Mouse (Mus musculus) testis, postnatal 10 days (tissue): ENCODE measurements around the gene Sec62.

Experiments
- DNase-seq: peaks from one replicate; pipeline ENCODE4 v3.0.0; 2021; ENCODE audit warnings: low spot score

The Sec62 gene

DNA sequence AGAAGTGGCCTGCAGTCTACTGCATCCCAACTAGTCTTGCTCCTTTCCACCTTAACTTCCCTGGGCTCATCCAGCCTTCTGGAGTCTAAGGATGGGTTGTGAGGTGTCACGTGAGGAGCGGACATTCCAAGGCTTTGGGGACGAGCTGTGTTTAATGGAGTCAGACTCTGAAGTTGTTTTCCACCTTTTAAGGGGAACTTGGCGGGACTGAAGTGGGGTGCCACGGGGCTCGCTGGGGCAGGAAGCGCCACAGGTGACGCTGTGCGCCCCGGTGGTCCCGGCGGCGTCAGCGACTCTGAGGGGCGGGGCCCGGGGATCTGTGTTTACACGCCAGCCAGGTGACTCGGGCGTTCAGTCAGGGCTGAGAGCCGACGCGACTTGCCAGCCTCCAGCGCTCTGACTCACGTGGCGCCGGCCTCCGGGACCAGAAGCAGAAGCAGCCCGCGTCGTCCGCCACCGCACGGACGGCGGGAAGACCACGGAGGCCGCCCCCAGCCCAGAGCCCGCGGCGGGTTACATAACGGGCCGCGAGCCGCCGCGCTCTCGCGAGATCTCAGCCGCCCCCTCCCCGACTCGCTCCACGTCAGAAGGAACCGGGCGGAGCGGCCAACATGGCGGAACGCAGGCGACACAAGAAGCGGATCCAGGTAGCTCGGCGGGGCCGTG, at the start of gene Sec62:
Sec62 (plus strand) TSS at position 139 of the 666 bp plus-strand sequence.
- DNase-seq, result peak; percentile 96

DNA sequence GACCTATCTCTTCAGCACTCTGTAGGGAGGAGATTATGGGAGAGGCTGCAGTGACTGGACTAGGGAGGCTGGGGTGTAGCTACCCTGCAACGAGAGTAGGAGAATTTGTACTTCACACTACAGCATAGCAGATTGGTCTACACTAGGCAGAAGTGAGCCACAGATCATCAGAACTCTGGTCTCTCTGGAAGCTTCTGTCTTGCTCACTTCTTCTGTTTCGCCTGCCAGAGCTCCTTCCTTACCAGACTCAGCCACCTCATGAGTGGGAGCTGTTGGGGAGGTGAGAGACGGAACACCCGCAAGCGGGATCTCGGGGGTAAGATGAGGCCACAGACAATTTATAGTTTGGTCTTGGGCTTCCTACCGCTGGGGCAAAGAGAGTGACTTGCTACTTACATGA, 49.8 kb upstream of the Sec62 start:
- DNase-seq, result no peak

DNA sequence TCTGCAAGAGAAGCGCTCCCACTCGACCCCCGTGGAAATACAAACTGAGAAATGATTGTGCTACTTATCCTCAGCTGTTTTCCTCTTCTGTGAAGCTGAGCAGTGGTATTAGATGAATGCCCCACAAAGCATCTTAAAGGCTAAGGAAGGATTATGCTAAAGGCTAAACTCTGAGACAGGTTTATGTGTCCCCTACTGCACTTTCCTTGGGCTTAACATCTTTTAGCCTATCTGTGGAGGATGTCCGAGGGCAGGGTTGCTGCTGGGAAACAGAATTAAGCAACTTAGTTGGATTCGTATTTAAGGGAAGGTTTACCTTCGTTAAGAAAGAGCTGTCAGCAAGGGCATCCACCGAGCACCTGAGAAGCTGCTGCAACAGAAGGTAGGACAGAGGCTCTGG, 46.7 kb upstream of the Sec62 start, which contains the start of gene Samd7:
Samd7 (plus strand) TSS at position 288 of the 400 bp plus-strand sequence.
- no peak for DNase-seq

DNA sequence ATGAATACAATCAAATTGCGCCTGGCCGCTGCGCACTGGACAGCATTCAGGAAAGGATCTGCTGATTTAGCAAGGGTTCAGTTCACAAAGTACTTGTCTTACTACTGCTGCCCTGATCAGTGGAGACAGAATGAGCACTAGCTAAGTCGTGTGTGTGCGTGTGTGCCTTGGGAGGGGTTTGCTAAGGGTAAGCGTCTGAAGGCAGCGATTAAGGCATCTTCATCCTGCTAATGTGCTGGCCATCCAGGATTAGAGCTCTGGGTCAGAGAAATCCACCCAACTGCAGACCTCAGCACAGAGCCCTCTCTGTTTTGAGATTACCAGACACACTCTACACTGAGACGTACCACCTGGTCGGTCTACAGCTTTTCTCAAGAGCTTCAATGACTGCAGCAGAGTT, 44.4 kb upstream of the Sec62 start:
- DNase-seq, result no peak

DNA sequence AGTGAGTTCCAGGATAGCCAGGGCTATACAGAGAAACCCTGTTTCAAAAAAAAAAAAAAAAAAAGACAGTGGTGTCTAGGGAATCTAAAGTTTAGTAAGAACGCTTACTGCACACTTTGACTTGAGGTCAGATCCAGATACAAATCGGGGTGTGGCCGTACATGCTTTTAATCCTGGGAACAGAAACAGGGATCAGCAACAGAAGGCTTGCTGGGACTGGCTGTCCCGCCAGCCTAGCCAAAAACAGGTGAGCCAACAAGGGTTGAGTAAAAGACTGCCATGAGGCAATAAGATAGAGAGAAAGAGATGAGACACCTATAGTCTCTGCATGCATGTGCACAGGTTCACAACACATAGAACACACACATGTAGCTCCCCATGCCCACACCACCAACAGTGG, 38.0 kb upstream of the Sec62 start:
- DNase-seq, result no peak

DNA sequence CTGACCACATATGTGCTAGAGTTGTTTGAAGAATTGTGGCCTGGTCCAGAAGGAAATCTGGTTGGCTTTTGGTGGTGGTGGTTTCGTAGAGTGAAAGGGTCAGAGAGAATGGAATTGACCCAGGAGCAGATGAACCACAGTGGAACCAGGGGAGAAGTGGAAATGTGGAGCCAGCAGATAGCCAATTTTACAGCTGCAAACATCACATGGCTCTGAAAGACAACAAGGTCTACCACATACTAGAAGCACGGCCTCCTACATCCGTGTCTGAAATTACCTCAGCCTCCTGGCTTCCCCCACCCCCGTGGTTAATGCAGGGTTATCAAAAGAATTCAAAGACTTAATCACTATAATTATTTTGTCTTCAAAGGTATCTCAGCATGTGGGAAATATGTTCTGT, 27.8 kb upstream of the Sec62 start:
- DNase-seq, result no peak

DNA sequence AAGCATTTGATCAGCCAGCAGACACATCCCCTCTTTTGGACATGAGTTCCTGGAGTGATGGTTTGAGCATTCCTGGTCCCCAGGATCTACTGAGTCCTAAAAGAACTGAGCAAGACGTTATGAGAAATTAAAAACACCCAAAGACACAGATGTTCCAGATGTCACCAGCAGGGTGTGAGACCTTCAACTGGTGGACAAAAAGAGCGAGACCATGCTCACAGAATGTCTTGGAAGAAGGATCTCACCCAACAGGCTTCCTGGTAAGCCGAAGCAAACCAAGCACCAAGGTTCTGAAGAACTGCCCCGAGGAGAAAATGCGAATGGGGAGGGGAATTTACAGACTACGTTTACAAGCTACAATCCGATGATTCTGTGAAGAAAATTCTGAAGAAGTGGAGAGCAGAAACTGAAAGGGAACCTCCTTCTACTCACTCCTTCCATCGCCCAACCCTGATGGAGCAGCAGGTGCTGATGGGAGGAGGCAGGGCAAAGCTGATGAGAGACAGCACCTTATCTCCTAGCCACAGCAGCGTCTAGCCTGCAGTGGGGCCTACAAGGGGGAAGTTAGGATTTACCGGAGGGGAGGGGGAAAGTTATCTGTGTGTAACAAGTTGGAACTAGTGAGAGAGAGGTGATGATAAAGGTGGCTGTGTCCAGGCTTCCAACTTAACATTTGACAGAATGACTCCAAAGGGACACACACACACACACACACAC, 27.2 kb upstream of the Sec62 start:
- DNase-seq, result no peak

DNA sequence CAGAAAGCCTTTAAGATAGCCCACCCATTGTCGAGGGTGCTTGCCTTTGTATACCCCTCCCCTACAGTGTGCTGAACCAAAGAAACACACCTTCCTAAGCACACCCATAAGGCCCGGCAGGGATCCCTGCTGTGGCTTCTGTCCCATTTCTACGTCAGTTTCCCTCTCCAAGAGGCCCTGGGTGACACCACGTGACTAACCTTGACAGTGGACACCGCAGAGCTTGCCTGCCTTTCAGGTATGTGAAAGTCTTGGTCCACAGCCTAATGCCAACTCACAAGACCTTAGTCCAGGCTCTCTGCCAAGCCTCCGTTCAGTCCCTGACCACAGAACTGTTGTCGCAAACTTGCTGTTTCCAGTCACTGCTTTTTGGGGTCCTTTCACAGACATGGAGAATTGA, 26.5 kb upstream of the Sec62 start:
- DNase-seq, result no peak

DNA sequence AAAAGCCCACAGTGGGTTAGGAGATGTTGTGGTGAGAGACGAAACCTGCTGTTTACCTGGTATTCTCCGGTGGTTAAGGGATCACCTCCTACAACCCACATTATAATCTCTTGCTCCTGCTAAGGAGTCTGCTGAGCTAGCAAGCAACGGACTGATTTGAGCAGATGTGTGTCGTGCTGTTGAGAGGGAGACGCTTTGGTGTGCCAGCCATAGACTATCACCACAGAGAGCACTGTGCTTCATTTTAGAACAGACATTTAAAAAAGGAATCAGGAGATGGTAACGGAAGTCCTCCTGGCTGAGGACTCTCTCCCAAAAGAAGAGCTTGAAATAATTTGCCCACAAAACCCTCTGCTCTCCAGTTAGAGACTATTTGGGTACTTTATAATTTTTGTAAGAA, 25.4 kb upstream of the Sec62 start:
- DNase-seq, result no peak

DNA sequence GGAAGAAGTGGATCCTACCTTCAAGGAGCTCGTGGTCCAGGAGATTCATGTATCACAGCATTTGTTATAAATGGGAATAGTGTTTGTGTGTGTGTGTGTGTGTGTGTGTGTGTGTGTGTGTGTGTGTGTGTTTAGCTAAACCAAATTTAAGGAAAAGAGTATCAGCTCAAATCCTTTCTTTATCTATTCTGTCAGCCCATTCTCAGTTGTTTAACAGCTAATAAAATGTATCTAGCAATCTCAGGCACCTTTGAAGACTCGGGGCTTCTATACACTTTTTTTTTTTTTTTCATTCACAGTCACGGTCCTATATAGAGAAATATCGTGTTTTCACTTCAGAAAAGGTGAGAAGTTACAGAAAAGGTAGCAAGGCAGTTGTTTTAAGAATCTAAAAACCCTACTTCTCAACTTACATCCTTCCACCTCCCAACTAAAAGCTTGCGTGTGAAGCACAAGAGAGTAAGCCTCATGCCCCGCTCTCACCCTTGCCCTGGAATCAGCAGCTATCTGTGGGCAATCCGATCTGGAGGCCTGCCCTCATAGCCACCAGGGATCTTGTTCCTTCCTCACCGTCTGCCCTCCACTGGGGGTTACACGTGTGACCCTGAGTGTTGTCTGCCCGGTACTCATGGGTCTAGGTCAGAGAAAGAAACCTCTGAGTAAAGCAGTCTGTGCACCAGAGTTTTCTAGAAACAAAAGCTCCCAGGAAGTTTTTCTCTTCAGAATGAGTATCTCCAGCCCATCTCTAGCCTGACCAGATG, 22.7 kb upstream of the Sec62 start:
- no peak for DNase-seq

DNA sequence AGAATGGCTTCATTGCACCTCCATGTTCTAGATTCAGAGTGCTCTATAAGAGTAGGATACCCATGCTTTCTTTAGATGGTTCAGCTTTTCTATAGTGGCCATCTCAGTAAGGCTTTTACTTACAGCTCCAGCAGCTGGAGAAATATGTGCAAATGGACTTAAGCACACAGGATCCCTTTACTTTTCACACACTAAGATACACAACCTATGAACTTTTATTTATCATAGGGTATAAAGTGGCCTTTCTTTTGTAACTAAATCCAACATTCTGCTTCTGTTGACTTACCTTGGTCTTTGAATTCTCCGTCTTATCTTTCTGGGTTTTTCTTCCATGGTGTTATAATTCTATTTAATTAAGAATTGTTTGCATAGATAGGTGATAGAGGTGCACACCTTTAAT, 21.1 kb upstream of the Sec62 start:
- no peak for DNase-seq

DNA sequence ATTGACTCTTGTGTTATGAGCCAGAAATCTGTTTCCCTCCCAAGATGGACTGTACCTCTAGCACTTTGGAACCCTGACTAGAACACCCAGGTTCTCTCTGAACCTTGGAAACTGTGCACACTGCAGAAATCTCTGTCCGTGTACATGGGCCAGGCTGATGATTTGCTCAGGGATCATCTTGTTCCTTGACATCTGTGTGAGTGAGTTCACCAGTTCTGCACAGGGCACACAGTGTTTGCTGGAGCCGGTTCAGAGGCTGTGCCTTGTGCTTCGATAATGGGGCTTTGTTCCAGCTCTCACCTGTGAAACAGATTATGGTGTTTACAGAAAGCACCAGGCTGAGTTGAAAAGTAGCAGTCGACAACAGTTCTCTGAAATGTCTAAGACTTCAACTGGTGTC, 20.0 kb upstream of the Sec62 start:
- no peak for DNase-seq

DNA sequence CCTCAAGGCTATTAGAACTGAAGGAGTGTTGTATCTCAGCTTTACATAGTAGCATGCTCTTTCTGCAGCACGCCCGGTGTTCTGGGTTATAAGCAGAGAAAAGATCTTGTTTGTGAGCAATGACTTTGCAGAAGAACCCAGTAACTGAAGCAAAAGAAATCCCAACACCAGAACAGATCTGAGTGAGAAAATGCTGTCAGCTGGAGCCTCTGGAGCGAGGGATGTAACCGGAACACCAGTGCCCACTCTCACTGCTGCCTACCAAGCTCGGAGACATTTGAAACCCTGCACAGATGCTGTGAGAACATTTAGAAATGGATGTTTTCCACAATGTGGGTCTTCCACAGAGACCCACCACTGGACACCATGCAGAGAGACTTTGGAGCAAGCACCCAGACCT, 18.0 kb upstream of the Sec62 start:
- no peak for DNase-seq

DNA sequence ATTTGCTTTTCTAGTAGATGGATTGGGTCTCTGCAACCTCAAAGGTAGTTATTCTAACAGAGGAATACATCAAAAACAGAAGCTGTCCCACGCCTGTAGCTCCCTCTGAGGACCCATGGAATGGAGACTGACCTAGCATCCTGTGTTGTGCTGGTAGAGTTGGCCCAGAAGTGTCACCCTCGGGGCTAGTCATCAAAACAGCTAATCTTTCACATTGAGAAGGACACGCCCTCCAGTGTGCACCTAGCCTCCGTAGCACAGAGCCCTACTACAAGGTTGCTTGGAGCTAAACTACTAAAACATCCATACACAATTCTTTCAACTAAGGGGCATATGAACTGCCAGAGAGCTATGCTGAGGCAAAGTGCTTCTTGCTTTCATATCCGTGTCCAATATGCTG, 14.7 kb upstream of the Sec62 start:
- DNase-seq, result no peak

DNA sequence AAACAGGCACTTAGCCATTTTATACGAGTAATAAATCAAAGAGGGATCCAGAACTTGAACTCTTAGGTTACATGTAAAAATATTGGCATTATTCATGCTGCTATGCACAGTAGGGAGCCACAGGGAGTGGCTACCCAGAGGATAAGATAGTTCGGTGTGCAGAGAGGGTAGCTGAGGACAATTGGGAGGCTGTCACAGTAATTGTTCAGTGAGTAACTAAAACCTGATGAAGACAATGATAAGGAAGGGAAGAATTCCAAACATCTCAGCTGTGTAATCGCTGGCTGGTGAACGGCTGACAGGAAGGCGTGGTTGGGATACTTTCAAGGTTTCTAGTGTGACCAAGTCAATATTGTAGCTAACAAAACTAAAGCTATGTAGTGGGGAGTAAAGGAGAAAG, 4.1 kb upstream of the Sec62 start:
- no peak for DNase-seq

DNA sequence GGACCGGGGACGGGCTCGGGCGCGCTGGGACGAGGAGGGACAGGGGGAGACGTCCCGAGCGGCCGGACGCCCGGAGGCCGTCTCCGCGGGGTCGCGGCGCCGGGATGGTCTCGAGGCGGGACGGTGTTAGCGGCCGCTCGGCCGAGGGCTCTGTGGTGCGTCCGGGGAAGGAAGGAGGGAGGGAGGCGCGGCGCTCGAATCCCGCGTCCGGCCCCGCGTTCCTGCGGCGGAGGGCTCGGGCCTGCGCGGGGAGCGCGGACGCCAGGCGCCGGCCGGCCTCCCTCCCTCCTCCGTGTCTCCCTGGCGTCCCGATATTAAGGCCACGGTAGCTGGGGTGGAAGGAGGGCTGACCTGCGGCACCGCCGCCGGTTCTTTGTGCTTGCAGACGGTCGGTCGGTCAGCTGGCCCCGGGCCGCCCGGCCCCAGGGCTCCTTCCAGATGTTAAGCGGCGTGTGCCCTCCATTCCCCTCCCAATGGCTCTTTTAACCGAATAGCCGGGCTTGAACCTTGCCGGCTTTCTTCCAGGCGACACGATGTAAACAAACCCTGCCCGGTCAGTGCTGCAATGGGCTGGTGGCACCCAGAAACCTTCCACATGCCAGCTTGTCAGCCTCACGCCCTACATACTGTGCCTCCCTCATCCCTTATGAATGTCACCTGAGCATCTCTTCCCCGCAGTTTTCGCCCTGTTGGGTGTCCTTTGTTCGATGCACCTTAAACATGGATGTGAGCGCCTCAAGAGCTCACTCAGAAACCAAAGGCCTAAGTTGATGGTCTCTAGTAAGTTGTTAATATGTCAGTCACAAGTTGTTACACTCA, 937 bp downstream of the Sec62 start:
- no peak for DNase-seq

DNA sequence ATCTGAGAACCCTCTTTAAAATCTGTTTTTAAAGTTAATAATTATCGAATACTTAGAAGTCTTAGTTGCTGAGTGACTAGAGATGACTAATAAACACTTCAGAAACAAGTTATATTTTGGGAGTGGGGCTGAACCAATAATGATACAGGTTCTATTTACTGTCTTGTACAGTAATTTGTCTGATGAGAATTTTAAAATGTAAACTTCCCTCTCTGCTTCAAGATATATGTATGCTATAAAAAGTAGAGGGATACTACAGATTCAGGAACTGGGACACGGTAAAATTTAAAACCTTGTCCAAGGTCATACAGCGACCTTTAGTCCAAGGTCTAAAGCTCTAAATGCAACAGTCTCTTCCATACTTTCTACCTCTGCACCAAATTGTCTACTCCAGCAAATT, 9.5 kb downstream of the Sec62 start:
- no peak for DNase-seq

DNA sequence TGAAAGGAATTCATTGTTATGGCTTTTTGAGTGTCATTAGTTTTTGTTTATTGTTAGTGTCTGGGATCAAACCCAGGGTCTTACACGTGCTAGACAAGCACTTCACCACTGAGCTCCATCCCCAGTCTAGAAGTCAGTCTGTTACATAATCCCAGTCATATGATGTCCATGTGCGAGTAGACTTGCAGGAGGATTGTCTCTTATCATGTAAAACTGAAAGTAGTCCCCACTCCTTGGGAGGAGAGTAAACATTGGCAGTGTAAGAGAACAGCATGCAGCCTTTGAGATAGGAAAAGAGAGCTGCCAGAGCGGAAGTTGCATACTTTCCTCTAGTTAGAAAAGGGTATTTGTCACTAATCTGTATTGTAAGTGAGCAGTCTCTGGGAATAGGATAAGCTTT, 20.2 kb downstream of the Sec62 start:
- DNase-seq, result no peak

DNA sequence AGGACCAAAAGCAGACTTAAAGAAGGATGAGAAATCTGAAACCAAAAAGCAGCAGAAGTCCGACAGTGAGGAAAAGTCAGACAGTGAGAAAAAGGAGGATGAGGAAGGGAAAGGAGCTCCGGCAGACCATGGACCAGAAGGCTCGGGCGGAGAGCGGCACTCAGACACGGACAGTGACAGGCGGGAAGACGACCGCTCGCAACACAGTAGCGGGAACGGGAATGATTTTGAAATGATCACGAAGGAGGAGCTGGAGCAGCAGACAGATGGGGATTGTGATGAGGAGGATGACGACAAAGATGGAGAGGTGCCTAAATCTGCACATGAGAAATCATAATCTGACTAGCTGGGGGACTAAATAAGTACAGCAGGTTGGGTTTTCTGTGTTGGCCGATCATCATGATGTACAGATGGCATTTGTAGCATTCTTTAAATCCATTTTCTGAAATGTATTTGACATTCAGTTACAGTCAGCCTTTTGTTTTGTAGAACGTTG, 26.0 kb downstream of the Sec62 start:
- DNase-seq, result no peak

DNA sequence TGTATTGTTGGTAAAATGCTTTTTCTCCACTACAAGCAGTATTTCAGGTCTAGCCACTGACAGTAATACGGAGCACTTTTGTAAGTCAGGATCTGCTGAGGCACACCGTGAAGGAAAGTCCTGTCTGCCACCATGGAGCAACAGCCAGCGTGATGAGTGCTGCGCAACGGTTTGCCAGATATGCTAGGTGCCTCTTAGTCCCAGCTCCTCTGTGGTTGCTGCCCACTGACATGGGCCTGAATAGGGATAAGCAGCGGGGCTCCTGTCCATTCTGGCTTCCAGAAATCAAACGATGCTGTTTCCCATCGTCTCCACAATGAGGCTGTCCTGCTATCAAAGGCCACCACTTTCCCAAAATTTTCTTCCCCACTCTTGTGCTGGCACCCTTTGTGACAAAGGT, 29.5 kb downstream of the Sec62 start:
- no peak for DNase-seq

DNA sequence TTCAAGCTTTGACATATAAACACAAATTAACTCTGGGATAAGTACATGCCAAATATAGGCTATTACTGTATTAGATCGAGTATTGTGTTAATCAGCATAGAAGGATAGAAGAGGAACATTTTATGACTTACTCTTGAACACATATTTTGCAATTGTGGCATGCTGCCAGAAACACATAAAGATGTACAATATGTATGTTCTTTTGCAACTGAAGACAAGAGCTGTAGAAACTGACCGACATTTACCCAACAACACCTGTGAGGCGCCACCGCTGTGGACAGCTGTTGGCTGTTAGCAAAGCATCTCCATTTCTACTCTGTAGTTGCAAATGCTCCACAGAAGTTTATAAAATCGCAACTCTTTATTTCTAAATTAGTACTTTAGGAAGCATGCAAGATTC, 33.4 kb downstream of the Sec62 start:
- DNase-seq, result no peak
